Mouse (Mus musculus) lung, embryonic 16.5 days (tissue): ENCODE measurements around the gene Olfr328. TPM values are rescaled to one million over a fixed set of nuclear protein-coding genes. Genes with fewer than 3 reads are reported as not detected.
"Not testable (repeated sequence)": the region's sequence is repeated elsewhere in the genome, so short reads cannot be mapped to it uniquely, and the experiment has no call there.

Experiments used
- ATAC-seq: fragments of 200-750 bp; cut with Nextera tagmentation; 2 replicates; pipeline ENCODE4 v1.8.0; 2017; ENCODE audit warnings: low read depth, mild to moderate bottlenecking, moderate library complexity
- H3K27ac ChIP-seq: fragments of 300-500 bp; sonication (generic); 2 replicates; pipeline ENCODE4 v1.5.1; 2014; ENCODE audit warnings: mild to moderate bottlenecking, control low read depth, low read length
- H3K27me3 ChIP-seq: fragments of 300-500 bp; sonication (generic); 2 replicates; pipeline ENCODE4 v1.6.1; 2014; ENCODE audit warnings: low read depth, low read length, mixed read lengths; ENCODE audit not compliant: control insufficient read depth, insufficient read depth
- H3K36me3 ChIP-seq: fragments of 300-500 bp; sonication (generic); 2 replicates; pipeline ENCODE4 v1.6.1; 2014; ENCODE audit warnings: low read length; ENCODE audit not compliant: control insufficient read depth, insufficient read depth
- H3K4me1 ChIP-seq: fragments of 300-500 bp; sonication (generic); replicated peaks from 2 replicates; pipeline ENCODE4 v1.6.1; 2014; ENCODE audit warnings: low read length, mixed read lengths; ENCODE audit not compliant: control insufficient read depth, insufficient read depth
- H3K4me2 ChIP-seq: fragments of 300-500 bp; sonication (generic); 2 replicates; pipeline ENCODE4 v1.6.1; 2014; ENCODE audit warnings: low read depth, low read length, control low read depth
- H3K4me3 ChIP-seq: fragments of 300-500 bp; sonication (generic); 2 replicates; pipeline ENCODE4 v1.5.1; 2014; ENCODE audit warnings: mild to moderate bottlenecking, low read length, control low read depth
- H3K9ac ChIP-seq: fragments of 300-500 bp; sonication (generic); 2 replicates; pipeline ENCODE4 v1.6.1; 2014; ENCODE audit warnings: low read length, control low read depth
- H3K9me3 ChIP-seq: fragments of 300-500 bp; sonication (generic); 2 replicates; pipeline ENCODE4 v1.6.1; 2016; ENCODE audit warnings: low read length; ENCODE audit not compliant: control insufficient read depth
- WGBS: fragments of 180-500 bp; shearing (Covaris S2); extraction: QIAGEN DNeasy Blood & Tissue Kit; methylation state at CpG from one replicate; pipeline ENCODE4 v1.1.7; 2014; 5-methylcytosine and 5-hydroxymethylcytosine counted together
- polyA plus RNA-seq: library from polyadenylated mRNA; unstranded; fragments of >200 nt; fragmentation: Nextera tagmentation; extraction: Ambion mirVana; gene quantifications from 2 replicates; pipeline ENCODE4 v1.2.1, GENCODE M21; 2015

Gene Olfr328
- polyA plus RNA-seq, 1 experiment from 2014 or later = 0.05 TPM

DNA sequence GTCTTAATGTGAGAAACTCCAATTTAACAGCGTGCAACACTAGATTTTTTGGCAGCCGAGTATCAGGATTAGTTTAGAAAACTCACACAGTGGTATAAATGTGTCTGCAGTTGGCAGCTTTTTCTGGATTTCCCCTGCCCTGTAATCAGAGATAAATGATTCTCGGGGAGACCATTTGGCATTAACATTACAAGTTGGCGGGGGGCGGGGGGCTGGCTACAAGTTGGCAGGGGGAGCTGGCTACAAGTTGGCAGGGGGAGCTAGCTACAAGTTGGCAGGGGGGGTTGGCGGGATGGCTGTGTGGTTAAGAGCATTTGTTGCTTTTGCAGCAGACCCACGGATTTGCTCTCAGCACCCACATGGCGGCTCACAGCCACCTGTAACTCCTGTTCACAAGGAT is 23.2 kb upstream of the Olfr328 start:
- Histone ChIP-seq H3K27ac (no peak overlapping the region), H3K4me3 (no peak overlapping the region), H3K9me3 (no peaks in the 10 kb centered on the region), H3K4me1 (no peaks in the 10 kb centered on the region), H3K36me3 (no peaks in the 10 kb centered on the region), H3K27me3 (no peaks in the 10 kb centered on the region), H3K4me2 (no peak overlapping the region), H3K9ac (no peak overlapping the region)
- no peak for ATAC-seq
- 71% methylated on average over 8 of the region's 8 CpGs for WGBS

DNA sequence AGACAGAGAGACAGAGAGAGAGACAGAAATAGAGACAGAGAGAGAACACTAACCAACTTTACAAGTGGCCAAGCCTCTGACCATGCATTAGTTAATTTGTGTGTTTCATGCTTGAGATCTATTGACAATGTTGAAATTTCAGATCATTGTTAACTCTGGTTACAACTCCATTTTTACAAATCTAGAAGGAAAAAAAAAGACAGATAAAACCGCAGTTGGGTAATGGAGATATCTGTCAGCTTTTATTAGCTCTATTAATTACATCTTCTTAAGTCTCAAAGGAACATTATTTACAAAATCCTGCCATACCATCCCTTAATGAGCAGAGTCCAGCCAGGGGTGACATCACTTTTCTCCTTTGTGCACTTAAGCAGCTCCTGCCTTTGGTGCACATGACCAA is 22.0 kb upstream of the Olfr328 start, which contains the start of gene Olfr325:
TSS of gene Olfr325 (plus strand) at position 301 of the 400 bp plus-strand sequence.
- no peak for ATAC-seq

DNA sequence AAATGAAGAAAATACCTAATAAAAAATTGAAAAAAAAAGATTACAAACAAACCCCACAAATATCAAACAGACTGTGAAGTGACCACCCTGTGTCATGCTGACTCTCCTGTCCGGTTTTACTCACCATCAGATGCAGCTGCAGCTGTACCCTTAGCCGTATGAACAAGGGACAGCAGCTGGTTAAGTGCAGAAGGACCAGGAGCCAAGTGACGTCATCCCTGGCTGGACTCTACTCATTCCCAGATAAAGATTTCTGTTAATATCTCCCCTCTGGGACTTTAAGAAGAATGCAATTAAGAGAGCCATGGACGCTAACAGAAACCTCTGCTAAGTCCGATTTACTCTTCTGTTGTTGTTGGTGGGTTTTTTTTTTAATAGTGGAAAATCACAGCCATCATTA is 15.0 kb upstream of the Olfr328 start, which contains the start of gene Olfr224:
TSS of gene Olfr224 (minus strand) at position 149 of the 400 bp plus-strand sequence.
- Histone ChIP-seq H3K9me3 (no peaks in the 10 kb centered on the region), H3K4me1 (no peaks in the 10 kb centered on the region), H3K27me3 (no peaks in the 10 kb centered on the region), H3K9ac (no peak within 1 kb of the TSS), H3K4me3 (no peak within 1 kb of the TSS), H3K4me2 (no peak within 1 kb of the TSS), H3K36me3 (no peaks in the 10 kb centered on the region), H3K27ac (no peak within 1 kb of the TSS)
- no peak for ATAC-seq
- 54% methylated on average over 5 of the region's 5 CpGs for WGBS

More for the DNA sequence above, 22.0 kb upstream of the Olfr328 start, which contains the start of gene Olfr325:
- Histone ChIP-seq H3K9ac (no peak within 1 kb of the TSS), H3K27ac (no peak within 1 kb of the TSS), H3K4me3 (no peak within 1 kb of the TSS), H3K4me2 (no peak within 1 kb of the TSS), H3K4me1 (no peaks in the 10 kb centered on the region), H3K9me3 (no peaks in the 10 kb centered on the region), H3K27me3 (no peaks in the 10 kb centered on the region), H3K36me3 (no peaks in the 10 kb centered on the region)
- WGBS = 50% methylated on average over 1 of the region's 1 CpGs

DNA sequence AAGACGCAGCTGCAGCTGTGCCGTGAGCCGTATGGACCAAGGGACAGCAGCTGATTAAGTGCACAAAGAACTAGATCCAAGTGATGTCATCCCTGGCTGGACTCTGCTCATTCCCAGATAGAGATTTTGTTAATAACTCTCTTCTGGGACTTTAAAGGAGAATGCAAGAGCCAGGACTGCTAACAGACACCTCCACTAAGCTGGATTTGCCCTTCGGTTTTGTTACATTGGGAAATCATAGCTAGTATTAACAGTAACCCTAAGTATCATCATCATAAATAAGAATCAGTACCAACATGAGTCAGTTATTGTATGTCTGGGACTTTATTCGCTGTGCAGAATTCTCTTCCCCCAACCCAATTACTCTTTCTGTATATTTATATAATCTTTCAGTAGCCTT is 9.1 kb downstream of the Olfr328 start, which contains the start of gene Olfr329-ps:
TSS of gene Olfr329-ps (minus strand) at position 101 of the 400 bp plus-strand sequence.
- 70% methylated on average over 5 of the region's 5 CpGs for WGBS
- H3K27me3 ChIP-seq = no peaks in the 10 kb centered on the region
- H3K4me3 ChIP-seq = no peak within 1 kb of the TSS
- no peak within 1 kb of the TSS for H3K4me2 ChIP-seq
- H3K4me1 ChIP-seq = no peaks in the 10 kb centered on the region
- no peaks in the 10 kb centered on the region for H3K9me3 ChIP-seq
- H3K27ac ChIP-seq = no peak within 1 kb of the TSS
- no peaks in the 10 kb centered on the region for H3K36me3 ChIP-seq
- ATAC-seq = no peak
- H3K9ac ChIP-seq = no peak within 1 kb of the TSS

DNA sequence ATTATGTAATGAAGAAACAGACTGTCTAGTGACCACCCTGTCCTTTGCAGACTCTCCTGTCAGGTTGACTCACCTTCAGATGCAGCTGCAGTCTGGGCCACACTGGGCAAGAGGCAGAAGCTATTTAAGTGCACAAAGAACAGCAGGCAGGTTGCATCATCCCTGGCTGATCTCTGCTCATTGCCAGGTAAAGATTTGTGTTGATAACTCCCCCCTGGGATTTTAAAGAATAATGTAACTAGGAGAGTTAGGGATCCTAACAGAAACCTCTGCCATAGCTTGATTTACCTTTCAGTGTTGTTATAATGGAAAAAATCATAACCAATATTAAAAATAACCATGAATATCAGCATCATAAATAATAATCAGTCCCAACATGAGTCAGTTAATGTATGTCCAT is 20.7 kb downstream of the Olfr328 start, which contains the start of gene Olfr330:
TSS of gene Olfr330 (minus strand) at position 101 of the 400 bp plus-strand sequence.
- not testable (repeated sequence) for H3K27ac ChIP-seq, H3K9me3 ChIP-seq, H3K9ac ChIP-seq, H3K27me3 ChIP-seq, H3K4me2 ChIP-seq, ATAC-seq, H3K4me3 ChIP-seq, H3K4me1 ChIP-seq, H3K36me3 ChIP-seq

DNA sequence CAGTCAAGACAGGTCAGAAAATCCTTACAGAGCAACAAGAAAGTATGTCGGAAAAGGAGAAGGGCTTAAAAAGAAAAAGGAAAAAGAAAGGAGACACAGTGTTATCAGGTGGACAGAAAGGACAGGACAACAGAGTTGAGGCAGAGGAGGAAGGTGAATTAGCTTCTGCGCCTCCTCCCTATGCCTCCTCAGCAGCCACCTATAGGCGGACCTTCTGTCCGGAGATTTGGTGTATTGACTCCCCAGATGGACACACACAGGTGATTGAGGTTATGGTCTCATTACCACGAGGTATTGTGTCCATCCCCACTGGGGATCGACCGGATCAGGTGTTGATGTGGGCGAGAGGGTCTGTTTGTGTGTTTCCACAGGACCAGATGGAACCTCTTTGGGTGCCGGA is 35.7 kb downstream of the Olfr328 start:
- not testable (repeated sequence) for H3K4me3 ChIP-seq, H3K36me3 ChIP-seq, H3K27ac ChIP-seq, H3K27me3 ChIP-seq, H3K4me1 ChIP-seq, H3K9me3 ChIP-seq, H3K4me2 ChIP-seq, H3K9ac ChIP-seq, ATAC-seq
- 87% methylated on average over 7 of the region's 9 CpGs for WGBS

DNA sequence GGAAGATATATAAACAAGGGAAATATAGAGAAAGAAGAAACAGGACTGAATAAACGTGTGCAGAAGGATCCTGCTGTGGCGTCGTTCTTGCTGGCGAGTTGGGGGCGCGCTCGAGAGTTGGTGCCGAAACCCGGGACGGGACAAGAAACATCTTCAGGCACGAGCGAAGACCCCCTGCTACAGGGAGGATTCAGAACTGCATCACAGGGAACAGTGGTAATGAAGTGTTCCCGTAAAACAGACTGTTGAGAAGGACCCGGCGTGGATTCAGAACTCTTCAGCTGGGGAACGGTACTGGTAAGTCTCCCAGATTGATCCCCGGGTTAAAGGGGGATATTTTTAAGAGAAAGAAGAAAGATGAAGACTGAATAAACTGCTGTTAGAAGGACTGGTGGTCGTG is 36.5 kb downstream of the Olfr328 start:
- not testable (repeated sequence) for ATAC-seq, H3K27me3 ChIP-seq
- whole genome bisulfite sequencing = 93% methylated on average over 17 of the region's 18 CpGs

DNA sequence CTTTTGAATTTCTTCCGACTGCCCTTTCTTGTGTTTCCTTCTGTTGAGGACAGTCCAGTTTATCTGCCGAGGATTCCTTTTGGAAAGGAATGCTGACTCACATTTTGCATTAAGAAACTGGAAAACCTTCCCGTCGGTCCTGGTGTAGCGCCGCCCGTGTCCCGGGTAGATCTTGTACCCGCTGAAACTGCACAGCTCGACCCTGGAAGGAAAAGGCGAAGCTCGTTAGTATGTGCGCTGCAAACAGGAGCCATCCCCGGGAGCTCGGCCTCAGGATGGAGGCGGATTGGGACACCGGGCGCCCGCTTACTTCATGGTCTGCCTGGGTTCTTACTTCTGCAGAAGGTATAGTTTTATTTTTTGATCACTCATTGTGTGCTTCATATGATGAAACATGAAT is 46.4 kb downstream of the Olfr328 start:
- H3K4me3 ChIP-seq, H3K4me2 ChIP-seq, H3K27me3 ChIP-seq, H3K9ac ChIP-seq, H3K9me3 ChIP-seq, H3K36me3 ChIP-seq, H3K27ac ChIP-seq, ATAC-seq, H3K4me1 ChIP-seq: not testable (repeated sequence)
- WGBS = 79% methylated on average over 19 of the region's 19 CpGs

More for the DNA sequence above, 36.5 kb downstream of the Olfr328 start:
- H3K4me3 ChIP-seq, H3K27ac ChIP-seq, H3K36me3 ChIP-seq, H3K4me1 ChIP-seq, H3K4me2 ChIP-seq, H3K9me3 ChIP-seq, H3K9ac ChIP-seq: not testable (repeated sequence)

DNA sequence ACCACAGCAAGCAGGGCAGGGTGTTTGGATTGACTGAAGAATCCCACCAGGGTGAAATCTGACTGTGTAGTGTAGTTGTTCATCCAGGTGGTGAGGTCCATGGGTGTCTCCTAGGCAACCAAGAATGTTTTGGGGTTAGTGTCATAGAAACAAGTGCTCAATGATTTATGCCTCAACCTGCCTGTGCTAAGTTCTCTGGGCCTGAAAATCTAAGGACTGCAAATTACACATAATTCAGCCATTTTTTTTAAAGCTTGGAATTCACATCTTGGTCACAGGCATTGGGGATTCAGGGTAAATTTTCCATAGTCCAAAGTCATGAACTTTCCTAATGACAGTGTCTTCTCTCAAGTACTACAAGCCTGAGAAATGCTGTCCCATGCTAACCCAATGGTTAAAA is 53.0 kb downstream of the Olfr328 start, which contains the start of gene Olfr331:
TSS of gene Olfr331 (minus strand) at position 101 of the 400 bp plus-strand sequence.
- ATAC-seq, H3K27me3 ChIP-seq, H3K9me3 ChIP-seq, H3K4me3 ChIP-seq, H3K4me2 ChIP-seq, H3K27ac ChIP-seq, H3K9ac ChIP-seq, H3K4me1 ChIP-seq, H3K36me3 ChIP-seq: not testable (repeated sequence)
